Mouse (Mus musculus) bone marrow, adult 2 months (tissue): ENCODE data around the gene Ubox5.

Source experiments
- CTCF ChIP-seq: fragments of 200-500 bp; IDR thresholded peaks from 2 replicates; pipeline ENCODE4 v1.5.1; 2011; ENCODE audit warnings: low read length, control low read depth; ENCODE audit not compliant: control insufficient read depth, insufficient read depth
- POLR2A ChIP-seq: fragments of 200-500 bp; IDR thresholded peaks from 2 replicates; pipeline ENCODE4 v1.6.1; 2011; ENCODE audit warnings: low read depth, mild to moderate bottlenecking, control low read depth, low read length, borderline replicate concordance; ENCODE audit not compliant: control insufficient read depth

- TF ChIP-seq CTCF = no peak
- TF ChIP-seq POLR2A = no peak
Measured at GRCm38 (mm10) chr2:130653303-130653702, 23.5 kb upstream of the Ubox5 start.
